Mouse (Mus musculus): ENCODE measurements around the gene Cep57l1. TPM values are rescaled to one million over a fixed set of nuclear protein-coding genes. Genes with fewer than 3 reads are reported as not detected.

The Cep57l1 gene
- total RNA-seq, 1 experiment from 2014 or later: 52.3 TPM

DNA sequence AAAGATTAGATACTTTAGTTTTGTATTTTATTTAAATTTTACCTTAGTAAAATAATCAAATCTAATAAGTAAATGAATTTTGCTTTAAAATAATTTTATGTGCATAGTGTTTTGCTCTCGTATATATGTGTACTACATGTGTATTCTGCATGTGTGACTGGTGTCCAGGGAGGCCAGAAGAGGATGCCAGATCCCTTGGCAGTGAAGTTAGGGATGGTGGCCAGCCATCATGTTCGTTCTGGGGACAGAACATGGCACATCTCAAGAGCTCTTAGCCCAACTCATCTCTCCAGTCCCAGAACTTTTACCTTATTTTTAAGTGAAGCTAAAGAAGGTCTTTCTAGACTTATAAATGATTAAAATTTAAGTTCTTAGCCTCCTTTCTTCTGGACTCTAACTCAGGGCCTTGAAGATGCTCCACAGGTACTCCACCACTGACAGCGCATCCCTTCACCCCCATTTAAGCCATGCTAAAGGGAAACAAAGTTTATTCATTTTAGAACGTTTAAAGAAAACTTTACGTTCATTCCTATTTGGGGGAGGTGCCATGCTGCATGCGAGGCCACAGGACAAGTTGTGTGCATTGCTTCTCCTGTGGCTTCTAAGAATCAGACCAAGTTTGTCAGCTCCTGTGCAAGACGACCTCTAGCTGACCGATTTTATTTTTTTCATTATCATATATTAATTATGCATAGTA, 8.5 kb upstream of the Cep57l1 start:
- ATAC-seq (replicated peaks; ENCODE audit: low read depth, poor library complexity, severe bottlenecking): no peak

DNA sequence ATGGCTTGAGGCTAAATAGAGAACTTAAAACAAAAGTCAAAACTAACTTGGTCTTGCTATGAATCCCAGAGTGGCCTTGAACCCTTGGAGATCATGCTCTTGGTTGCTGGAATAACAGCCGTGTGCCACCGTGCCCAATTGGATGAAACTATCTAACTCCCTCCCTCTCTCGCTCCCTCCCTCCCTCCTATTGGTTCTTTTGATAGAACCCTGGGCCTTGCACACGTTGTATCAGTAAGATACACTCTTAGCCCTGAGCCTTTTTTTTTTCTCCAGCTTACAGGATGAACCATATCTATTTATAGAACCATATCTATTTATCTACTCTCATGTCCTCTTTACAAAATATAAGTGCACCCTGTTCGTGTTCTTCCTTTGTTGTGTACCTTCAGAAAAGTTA, 6.8 kb upstream of the Cep57l1 start:
- no peak for ATAC-seq (replicated peaks; ENCODE audit: low read depth, poor library complexity, severe bottlenecking)

DNA sequence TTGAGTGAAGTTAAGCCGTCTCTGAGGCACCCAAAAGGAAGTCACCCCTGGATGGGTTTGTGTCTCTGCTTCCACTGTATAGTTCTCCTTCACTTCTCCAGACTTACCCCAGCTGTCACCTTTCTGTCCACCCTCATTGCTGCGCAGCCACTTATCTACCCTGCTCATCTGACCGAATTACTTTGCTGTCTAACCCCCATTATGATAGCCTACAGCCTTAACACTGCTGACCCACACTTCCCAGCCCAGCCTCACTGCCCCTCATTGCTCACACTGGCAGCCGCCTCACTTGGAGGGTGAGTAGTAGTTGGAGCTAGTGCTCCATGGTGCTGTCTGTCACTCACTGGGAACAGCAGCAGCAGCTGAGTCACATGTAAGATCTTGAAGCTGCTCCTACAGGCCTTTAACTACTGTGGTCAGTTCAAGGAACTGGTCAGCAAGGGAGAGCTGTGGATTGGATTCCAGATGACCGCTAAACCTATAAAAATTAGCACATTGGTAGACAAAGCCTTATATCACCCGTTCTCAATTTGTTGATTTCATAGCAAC, 4.7 kb upstream of the Cep57l1 start:
- ATAC-seq (replicated peaks; ENCODE audit: low read depth, poor library complexity, severe bottlenecking): no peak

DNA sequence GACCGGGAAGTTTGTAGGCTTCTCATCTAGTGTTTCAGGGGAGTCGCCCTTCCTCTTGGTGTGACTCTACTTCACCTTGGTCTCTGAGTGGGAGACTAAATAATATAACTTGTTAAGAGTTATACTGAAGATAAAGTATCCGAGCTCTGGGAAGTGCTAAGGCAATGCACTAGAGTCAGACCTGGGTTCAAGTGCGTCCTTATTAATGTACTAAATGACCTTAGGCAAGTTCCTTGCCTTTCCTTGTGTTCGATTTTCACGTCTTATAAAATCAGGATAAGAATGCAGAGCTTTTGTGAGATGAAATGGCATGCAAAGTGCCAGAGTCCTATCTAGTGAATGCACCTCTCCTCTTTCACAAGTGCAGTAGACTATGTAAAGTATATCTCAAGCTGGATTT, 2.9 kb upstream of the Cep57l1 start:
- no peak for ATAC-seq (replicated peaks; ENCODE audit: low read depth, poor library complexity, severe bottlenecking)

DNA sequence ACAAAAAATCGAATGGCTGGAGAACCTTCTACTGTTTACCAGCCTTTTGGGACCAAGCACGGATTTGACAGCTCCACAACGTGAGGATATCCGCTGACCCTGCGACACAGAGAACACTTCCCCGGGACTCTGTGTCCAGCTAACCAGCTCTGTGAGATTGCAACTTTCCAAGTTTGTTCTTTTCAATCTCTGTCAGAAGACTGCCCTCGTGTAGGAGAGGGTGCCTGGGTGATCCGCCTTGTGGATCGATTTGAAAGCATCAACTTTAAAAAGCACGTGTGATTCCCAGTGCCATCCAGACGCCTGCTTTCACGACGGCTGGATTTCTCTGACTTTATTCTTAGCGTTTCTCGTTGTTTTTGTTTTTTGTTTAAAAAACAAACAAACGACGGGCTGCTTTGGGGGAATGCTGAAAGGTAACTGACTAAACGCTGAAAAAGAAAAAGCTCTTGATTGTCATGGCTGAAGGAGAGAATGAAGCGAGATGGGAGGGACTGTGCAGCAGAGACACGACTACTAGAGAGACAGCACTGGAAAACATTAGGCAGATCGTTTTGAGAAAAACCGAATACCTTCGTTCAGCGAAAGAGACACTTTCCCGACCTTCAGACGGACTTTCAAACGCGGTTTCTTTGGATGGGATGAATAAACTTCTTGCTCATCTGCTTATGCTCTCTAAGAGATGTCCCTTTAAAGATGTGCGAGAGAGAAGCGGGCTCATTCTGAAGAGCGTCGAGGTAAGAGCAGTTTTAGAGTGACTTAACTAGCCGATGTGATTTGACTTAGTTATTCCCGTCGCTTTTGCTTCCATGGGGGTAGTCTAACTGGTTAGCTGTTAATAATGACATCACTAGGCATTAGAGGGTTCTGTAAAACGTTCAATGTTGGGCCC, 1.1 kb upstream of the Cep57l1 start:
- peak; percentile 3; the same call in 1 of the 2 replicates for ATAC-seq (replicated peaks; ENCODE audit: low read depth, poor library complexity, severe bottlenecking)

DNA sequence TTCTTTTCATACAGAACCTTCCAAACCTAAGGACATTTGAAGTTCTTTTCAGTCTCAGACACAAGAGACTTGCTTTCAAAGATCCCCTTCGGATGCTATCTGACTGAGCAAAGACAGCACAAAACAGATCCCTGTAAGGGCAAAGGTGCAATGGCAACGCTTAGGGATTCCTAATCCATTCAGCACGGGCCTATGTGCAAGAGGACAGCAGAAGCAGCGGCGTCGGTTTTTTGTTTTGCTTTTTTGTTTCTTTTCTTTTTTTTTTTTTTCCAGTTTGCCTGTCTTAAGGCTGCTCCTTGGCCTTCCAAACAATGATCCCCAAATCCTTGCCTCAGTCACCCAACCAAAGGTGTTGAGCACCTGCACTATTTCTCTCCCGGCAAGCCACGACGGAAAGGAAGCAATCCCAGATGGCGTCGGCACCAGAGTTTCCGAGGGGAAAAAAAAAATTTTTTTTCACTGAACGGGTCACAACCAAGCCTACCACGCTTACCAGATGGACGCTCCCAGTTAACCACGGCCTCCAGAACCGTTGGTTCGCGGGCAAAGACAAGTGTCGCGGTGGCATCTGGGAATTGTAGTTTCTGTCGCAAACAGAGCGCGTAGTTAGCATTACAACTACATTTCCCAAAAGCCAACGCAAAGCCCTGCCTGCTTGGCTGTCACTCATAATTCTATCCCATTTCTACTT, 446 bp downstream of the Cep57l1 start:
- ATAC-seq (replicated peaks; ENCODE audit: low read depth, poor library complexity, severe bottlenecking): peak; percentile 78

DNA sequence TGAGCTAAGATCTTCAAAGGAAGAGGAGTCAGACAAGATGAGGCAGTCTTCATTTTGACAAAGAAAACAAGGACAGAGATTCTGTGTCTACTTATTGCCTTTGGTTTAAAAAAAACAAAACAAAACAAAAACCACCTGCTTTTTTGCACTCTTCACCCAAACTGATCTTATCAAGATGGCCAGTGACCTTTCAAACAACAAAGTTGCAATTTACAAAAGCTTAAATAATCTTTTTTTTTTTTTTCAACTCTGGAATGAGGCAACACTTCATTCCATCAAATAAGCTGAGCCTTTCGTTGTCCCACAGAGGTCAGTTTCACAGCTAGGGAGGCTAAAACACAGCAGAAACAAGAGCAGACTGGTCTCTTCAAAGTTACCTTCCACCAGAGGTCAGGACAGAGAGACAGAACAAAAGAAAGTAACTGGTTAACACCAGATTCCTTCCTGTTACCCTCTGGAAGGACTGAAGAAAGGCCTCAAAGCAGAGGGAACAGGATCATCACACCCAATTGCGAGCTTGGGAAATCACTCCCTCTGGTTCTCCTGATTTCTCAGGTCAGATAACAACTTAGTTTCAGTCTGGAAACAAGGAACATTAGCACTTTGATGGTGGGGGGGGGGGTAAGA, 3.8 kb downstream of the Cep57l1 start:
- no peak for ATAC-seq (replicated peaks; ENCODE audit: low read depth, poor library complexity, severe bottlenecking)

DNA sequence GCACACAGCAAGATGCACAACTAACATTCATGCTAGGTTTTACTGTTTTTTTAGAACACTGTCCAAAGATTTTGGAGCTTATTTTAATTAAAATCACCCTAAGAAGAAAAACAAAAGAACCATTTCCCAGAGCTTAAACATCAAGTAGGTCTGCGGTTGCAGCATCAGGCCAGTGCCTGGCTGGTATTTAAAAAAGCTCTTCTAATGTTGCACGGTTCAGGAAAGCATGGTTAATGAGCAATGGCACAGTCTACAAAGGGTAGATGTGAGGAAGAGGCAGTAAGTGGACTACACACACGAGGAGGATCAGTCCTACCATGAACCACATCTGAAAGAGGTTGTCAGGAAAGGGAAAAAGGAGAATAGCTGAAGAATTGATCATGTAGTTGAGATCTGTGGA, 5.0 kb downstream of the Cep57l1 start:
- no peak for ATAC-seq (replicated peaks; ENCODE audit: low read depth, poor library complexity, severe bottlenecking)

DNA sequence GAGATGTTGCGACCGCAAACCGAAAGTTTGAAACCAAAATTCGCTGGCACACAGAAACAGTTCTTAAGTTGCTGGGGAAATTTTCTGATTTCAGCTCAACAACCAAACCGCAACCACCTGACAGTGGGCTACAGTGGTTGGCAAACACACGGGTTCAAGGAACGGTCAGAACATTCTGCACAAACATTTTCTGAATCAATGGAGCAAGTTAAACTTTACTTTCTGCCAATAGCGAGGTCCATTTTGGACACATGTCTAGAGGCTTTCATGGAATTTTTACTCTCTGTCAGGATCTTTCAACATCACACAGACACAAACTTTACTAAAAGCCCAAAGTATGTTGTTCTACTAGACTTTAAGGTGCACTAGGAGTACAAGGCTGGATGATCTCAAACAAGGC, 6.2 kb downstream of the Cep57l1 start:
- ATAC-seq (replicated peaks; ENCODE audit: low read depth, poor library complexity, severe bottlenecking): no peak

DNA sequence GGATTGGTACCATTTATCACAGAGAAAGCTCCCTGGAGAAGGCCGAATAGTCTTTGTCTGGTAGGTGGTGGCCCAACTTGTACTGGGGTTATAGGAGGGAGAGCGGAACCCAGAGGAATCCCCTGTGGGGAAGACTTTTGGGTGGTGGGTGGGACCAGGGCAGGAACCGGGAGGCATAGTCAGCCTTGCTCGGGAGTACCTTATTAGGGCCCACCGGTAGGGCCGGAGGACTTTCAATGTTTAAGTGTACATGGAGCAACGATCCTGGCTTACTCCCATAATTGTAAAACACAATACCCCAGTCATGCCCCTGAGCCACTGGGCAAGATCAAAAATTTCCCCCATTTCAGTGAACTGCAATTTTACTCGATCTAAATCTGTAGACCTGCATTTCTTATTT, 12.4 kb downstream of the Cep57l1 start:
- no peak for ATAC-seq (replicated peaks; ENCODE audit: low read depth, poor library complexity, severe bottlenecking)

DNA sequence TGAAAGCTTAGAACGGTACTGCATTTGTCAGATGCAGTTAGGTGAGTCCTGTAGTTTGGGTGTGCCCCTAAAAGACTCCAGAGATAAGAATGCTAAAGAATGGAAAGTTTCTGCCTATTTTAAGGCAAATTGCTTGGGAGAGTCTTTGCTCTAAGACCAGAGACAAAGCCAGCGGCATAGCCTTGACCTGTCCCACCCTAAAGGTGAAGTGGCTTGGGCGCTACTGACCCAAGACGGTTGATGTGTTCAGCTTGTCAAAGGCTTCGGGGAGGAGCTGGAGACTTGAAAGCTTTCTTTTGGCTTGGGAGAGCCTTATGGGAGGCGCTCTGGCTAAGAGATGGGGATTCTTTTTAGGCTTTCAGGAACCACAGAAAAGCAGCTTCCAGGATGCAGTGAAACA, 17.3 kb downstream of the Cep57l1 start:
- ATAC-seq (replicated peaks; ENCODE audit: low read depth, poor library complexity, severe bottlenecking): no peak

DNA sequence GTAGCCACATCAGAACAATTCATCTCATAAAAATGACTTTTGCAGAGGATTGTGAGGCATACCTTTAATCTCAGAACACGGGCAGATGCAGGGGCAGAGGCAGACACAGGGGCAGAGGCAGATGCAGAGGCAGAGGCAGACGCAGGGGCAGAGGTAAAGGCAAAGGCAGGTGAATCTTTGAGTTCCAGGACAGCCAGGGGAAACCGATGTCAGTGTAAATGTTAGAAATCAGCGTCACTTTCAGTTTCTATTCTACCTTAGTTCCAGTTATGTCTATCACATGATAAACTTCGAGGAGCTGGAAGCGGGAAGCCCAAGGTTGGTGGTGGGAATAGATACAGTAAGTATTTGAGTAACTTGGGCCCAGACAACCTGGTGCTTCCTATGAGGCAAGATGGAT, 42.4 kb downstream of the Cep57l1 start:
- no peak for ATAC-seq (replicated peaks; ENCODE audit: low read depth, poor library complexity, severe bottlenecking)

DNA sequence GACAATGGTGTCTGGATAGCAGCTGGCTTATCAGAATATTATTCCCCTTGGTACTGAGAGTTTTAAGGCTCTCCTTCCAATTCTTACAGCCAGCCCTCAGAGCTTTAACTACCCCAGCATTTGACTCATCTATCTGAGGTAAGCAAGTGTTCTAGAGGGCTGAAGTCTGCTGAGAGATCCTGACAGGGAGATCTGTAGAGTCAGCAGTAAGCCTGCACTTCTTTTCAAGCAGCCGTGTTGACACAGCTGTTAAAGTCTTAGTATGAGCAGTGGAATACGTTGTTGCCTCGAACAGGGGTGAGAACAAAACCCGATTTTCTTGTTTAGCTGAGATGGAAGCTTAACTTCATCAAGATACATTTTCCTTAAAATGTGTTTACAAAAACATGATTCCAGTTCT, 43.4 kb downstream of the Cep57l1 start:
- no peak for ATAC-seq (replicated peaks; ENCODE audit: low read depth, poor library complexity, severe bottlenecking)

DNA sequence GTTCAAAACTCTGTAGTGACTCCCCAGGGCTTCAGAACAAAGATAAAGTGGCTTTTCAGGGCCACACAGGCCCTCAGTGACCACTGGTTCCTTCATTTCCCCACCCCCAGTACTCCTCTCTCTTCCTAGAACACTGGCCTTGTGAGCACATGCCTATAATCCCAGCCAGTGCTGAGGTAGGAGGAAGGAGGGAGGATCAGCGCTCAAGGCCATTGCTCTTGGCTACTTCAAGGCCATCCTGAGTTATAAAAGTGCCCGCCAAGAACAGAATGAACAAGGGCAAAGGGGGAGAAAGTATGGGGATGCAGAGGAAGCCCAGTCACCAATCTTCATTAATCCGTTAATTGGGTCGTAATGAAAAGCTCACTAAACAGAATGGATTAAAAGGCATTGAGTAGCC, 44.1 kb downstream of the Cep57l1 start:
- ATAC-seq (replicated peaks; ENCODE audit: low read depth, poor library complexity, severe bottlenecking): no peak

DNA sequence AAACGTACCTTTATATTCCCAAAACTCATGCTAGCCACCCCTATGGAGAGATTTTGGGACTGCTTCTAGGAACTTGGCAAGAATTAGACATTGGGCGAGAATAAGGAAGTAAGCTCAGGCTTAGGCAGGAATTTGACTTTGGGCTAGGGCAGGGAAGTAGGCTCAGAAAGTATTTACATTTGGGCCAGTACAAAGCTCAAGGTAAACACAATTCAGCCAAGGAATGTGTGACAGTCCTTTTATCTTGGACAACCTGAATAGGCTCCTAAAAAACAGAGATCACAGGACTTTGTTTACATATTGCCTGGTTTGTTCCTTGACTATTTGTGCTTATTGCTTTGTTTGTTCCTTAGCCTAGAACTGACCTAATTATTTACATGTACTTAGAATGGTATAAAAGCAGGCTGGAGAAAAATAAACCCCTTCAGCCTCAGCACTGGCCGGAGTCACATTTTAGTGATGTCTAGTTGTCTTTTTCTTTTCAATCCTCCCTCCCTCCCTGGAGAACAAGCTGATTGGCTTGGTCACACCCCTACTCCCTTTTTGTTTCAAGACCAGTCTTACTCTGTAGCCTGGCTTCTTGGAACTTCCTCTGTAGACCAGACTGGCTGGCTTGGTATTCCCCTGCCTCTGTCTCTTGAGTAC, 45.8 kb downstream of the Cep57l1 start:
- no peak for ATAC-seq (replicated peaks; ENCODE audit: low read depth, poor library complexity, severe bottlenecking)

DNA sequence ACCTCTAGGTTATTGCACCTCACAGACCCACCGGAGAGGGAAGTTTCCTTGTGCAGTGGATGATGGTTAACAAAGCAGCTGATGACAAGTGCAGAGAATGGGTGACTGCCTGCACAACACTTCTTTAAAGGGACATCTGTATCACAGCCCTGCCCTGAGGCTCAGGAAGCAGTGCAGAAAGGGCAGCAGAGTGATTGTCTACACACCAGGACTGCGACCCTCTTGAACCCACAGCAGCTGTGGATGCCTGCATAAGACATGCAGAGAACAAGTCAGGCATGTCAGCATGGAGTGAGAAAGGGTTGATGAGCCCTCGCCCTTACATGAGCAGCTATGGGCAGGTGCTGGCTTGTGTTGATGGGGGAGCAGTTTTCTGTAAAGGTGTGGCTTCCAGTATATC, 48.8 kb downstream of the Cep57l1 start:
- ATAC-seq (replicated peaks; ENCODE audit: low read depth, poor library complexity, severe bottlenecking): no peak

DNA sequence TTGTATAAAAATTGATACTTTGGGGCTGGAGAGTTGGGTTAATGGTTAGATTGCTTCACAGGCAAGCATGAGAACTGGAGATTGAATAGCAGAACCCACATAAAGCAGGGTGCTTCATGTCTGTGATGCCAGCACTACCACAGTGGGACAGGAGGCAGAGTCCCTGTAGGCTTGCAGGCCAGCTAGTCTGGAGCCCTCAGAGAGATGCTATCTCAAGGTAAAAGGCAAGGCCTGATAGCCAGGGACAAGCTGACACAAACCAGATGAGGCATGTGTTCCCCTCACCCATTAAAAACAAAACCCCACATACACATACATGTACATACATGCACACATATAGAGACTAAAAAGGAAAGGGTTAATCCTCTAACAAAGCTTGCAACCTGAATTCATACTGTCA, 51.6 kb downstream of the Cep57l1 start:
- no peak for ATAC-seq (replicated peaks; ENCODE audit: low read depth, poor library complexity, severe bottlenecking)

DNA sequence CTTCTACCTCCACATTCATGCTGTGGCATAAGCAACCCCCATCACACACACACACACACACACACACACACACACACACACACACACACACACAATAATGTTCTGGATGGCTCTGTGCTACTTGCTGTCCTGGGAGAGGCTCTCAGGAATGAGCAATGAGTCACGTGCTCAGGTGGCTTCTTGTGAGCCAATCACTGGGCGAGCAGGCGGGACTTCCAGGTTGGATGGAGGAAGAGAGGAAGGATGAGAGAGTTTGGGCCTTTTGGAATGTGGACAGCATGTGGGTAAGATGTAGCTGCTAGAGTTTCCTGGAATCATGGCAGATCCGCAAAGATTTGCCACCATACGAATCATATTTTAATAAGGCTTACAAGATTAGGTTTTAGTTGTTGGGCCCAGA, 52.4 kb downstream of the Cep57l1 start:
- no peak for ATAC-seq (replicated peaks; ENCODE audit: low read depth, poor library complexity, severe bottlenecking)

DNA sequence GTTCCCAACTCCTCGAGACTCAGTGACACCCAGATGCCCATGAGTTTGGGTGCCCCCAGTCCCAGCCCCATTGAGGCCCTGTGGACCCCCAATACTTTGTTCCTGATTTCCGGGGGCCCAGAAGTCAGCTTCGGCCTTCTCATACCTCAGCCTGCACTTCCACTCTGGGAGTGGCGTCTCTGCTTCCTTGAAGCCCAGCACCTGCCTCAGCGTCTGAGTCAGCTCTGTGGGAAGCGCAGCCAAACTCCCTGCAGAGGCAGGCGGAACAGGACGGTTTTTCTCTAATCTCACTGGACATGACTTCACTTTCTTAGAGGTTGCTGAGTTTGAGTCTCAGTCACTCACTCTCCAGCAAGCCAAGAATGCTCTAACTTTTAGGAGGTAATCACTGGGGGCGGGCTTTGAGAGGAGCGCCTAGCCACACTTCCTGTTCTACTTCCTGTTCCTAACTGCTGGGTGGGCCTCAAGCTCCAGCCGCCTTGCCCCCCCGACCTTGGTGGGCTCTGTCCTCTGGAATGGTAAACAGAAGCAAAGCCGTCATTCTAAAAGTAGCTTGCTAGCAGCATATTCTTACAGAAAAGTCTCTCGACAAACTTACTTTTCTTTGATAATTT, 57.7 kb downstream of the Cep57l1 start:
- peak; percentile 94 for ATAC-seq (replicated peaks; ENCODE audit: low read depth, poor library complexity, severe bottlenecking)
